Mouse (Mus musculus): ENCODE measurements at regions not wholly inside any gene's neighbourhood (a gene's known extent, or its start where the extent isn't known, plus 50 kb on each side); places are given as distances from the start of the nearest gene placed in this dataset.

- DNase-seq (ENCODE audit: low read depth) = no peak
Measured at GRCm38 (mm10) chr17:85758581-85759098, 70.6 kb upstream of the Six2 start.

GRCm38 (mm10) chr17:85757647-85758046 lies 69.6 kb upstream of the Six2 start:
- no peak for DNase-seq (ENCODE audit: low read depth)

- DNase-seq (ENCODE audit: low read depth) = no peak
Measured at GRCm38 (mm10) chr17:85755557-85755956, 67.5 kb upstream of the Six2 start.

- DNase-seq (ENCODE audit: low read depth) = no peak
Measured at GRCm38 (mm10) chr17:85748649-85749081, 60.6 kb upstream of the Six2 start.

DNA sequence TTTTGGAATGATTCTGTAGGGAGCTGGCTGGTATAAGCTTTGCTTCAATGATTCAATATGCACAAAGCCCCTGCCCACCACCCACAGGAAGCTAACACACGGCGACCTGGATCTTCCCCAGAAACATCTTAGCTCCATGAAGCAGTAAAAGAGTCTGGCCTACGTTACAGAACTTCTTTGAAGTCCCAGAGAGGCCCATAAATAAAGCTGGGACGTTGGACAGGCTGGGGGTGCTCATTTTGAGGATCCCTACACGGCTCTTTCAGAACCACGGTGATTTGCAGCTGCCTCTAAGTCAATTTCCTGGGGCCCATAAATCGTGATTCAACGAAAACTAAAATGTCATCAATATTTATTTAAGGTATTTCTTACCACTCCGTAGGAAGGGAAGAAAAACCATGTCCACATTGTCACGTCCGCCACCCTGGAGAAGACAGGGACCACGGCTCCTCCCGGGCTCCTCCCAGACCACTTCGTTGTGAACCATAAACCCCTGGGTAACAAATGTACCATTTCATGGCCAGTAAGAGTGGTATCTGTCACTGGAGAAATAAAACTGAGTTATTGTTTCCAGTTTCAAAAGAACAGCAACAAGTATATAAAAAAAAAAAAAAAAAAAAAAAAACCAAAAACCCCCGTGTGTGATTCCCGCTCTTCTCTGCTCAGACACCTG lies 60.0 kb upstream of the Six2 start:
- no peak for DNase-seq (ENCODE audit: low read depth)

All from fibroblast of lung, adult 2 months (primary cell).